Mouse (Mus musculus) CH12.LX (cell line): ENCODE data around the gene Olfr1233. TPM values are rescaled to one million over a fixed set of nuclear protein-coding genes. Genes with fewer than 3 reads are reported as not detected.

Experiments used
- DNase-seq: peaks from one replicate; pipeline ENCODE4 v3.0.0-alpha.2; 2013; ENCODE audit errors: extremely low read depth
- H3K27ac ChIP-seq: 2 replicates; pipeline ENCODE4 v1.5.1; 2012; ENCODE audit warnings: low read depth, mild to moderate bottlenecking, control low read depth, moderate library complexity; ENCODE audit not compliant: insufficient read depth
- H3K27me3 ChIP-seq: replicated peaks from 2 replicates; pipeline ENCODE3; 2012; ENCODE audit warnings: inconsistent platforms
- H3K36me3 ChIP-seq, 2 experiments: replicated peaks in 1 of 2; 2 replicates each; pipeline versions ENCODE3 to v1.6.1; 2012; ENCODE audit warnings: inconsistent platforms in 1 of 2, low read length in 1 of 2, mild to moderate bottlenecking in 1 of 2, mixed read lengths in 1 of 2, moderate library complexity in 1 of 2; ENCODE audit not compliant: control insufficient read depth in 1 of 2, insufficient read depth in 1 of 2
- H3K4me1 ChIP-seq, 2 experiments: 2 replicates each; pipeline ENCODE4 v1.6.1; 2012; ENCODE audit warnings: inconsistent platforms in 1 of 2, moderate library complexity in 1 of 2; ENCODE audit not compliant: insufficient read depth in 2 of 2, control insufficient read depth in 1 of 2
- H3K4me2 ChIP-seq: 2 replicates; pipeline ENCODE4 v1.6.1; 2012; ENCODE audit warnings: low read depth, mild to moderate bottlenecking, control low read depth; ENCODE audit not compliant: poor library complexity, insufficient read depth, severe bottlenecking
- H3K4me3 ChIP-seq, 3 experiments: fragments of 150-350 bp in 1 of 3; sonication (generic) in 1 of 3; replicated peaks in 1 of 3; 2 replicates each; pipeline versions ENCODE3 to v1.5.1; 2011 to 2012; ENCODE audit warnings: low read depth in 2 of 3, low read length in 2 of 3, mild to moderate bottlenecking in 2 of 3, moderate library complexity in 2 of 3, control low read depth in 1 of 3, improper control_type of control experiment in 1 of 3, inconsistent platforms in 1 of 3, mixed read lengths in 1 of 3; ENCODE audit not compliant: poor library complexity in 1 of 3
- H3K79me2 ChIP-seq: replicated peaks from 2 replicates; pipeline ENCODE4 v1.6.1; 2012; ENCODE audit warnings: mild to moderate bottlenecking, moderate library complexity; ENCODE audit not compliant: control insufficient read depth, poor library complexity, insufficient read depth, severe bottlenecking; ENCODE audit errors: extremely low read depth
- H3K9ac ChIP-seq: 2 replicates; pipeline ENCODE4 v1.6.1; 2012; ENCODE audit warnings: low read depth, mild to moderate bottlenecking, control low read depth, moderate library complexity; ENCODE audit not compliant: insufficient read depth
- H3K9me3 ChIP-seq: replicated peaks from 2 replicates; pipeline ENCODE3; 2012; ENCODE audit warnings: low read length, inconsistent platforms, mixed read lengths
- BHLHE40 ChIP-seq: IDR thresholded peaks from 2 replicates; pipeline ENCODE4 v1.6.1; 2011; ENCODE audit warnings: mild to moderate bottlenecking, low read depth, low read length, improper control_type of control experiment
- EP300 ChIP-seq: IDR thresholded peaks from 2 replicates; pipeline ENCODE4 v1.6.1; 2011; ENCODE audit warnings: low read length, improper control_type of control experiment
- GABPA ChIP-seq: IDR thresholded peaks from 2 replicates; pipeline ENCODE4 v1.6.1; 2012; ENCODE audit warnings: low read depth, low read length, improper control_type of control experiment, inconsistent platforms; ENCODE audit not compliant: insufficient replicate concordance
- JUN ChIP-seq: IDR thresholded peaks from 2 replicates; pipeline ENCODE4 v1.6.1; 2011; ENCODE audit warnings: low read depth, mild to moderate bottlenecking, low read length, improper control_type of control experiment, moderate library complexity; ENCODE audit not compliant: insufficient read depth
- MAX ChIP-seq: IDR thresholded peaks from 2 replicates; pipeline ENCODE4 v1.6.1; 2011; ENCODE audit warnings: low read length, improper control_type of control experiment
- MEF2A ChIP-seq: IDR thresholded peaks from 2 replicates; pipeline ENCODE4 v1.6.1; 2014; ENCODE audit warnings: low read depth, mild to moderate bottlenecking, inconsistent platforms, low read length, improper control_type of control experiment, borderline replicate concordance
- MXI1 ChIP-seq: IDR thresholded peaks from 2 replicates; pipeline ENCODE4 v1.6.1; 2011; ENCODE audit warnings: mild to moderate bottlenecking, low read depth, low read length, improper control_type of control experiment
- MYC ChIP-seq: IDR thresholded peaks from 2 replicates; pipeline ENCODE4 v1.6.1; 2011; ENCODE audit warnings: low read depth, mild to moderate bottlenecking, improper control_type of control experiment, low read length
- RAD21 ChIP-seq: IDR thresholded peaks from 2 replicates; pipeline ENCODE4 v1.6.1; 2011; ENCODE audit warnings: low read depth, mild to moderate bottlenecking, low read length, improper control_type of control experiment, moderate library complexity
- SMC3 ChIP-seq: IDR thresholded peaks from 2 replicates; pipeline ENCODE4 v1.6.1; 2011; ENCODE audit warnings: low read depth, low read length, improper control_type of control experiment
- USF1 ChIP-seq: IDR thresholded peaks from 2 replicates; pipeline ENCODE4 v1.6.1; 2014; ENCODE audit warnings: low read depth, mild to moderate bottlenecking, inconsistent platforms, low read length, improper control_type of control experiment
- dilution Hi-C: fragments of 300-500 bp; cut with MboI; formaldehyde crosslinking; loops from 2 replicates; pipeline ENCODE4 v1.14.3; 2020; ENCODE audit warnings: low sequenced_read_pairs; ENCODE audit not compliant: extremely low pct_unique_long_range_greater_than_20kb, extremely low pct_ligation_motif_present
- in situ Hi-C: fragments of 300-500 bp; cut with MboI; formaldehyde crosslinking; loops from 3 replicates; pipeline ENCODE4 v1.14.3; 2019; ENCODE audit warnings: low sequenced_read_pairs, low pct_ligation_motif_present, low pct_unique_long_range_greater_than_20kb, mixed read lengths
- polyA plus RNA-seq: library from polyadenylated mRNA; unstranded; fragments of >175 nt; gene quantifications from 2 replicates; pipeline ENCODE4 v1.2.1, GENCODE M21; 2012; ENCODE audit warnings: low read depth; ENCODE audit not compliant: insufficient read length
- total RNA-seq, 2 experiments: library from RNA; depleted of rRNA; stranded (reverse); fragments of 300-350 nt in 1 of 2; fragments of >200 nt in 1 of 2; gene quantifications; 2 replicates each; pipeline ENCODE4 v1.2.3; 2012 to 2014

Gene Olfr1233
- total RNA-seq (2012; rRNA removed), result not detected in 2 replicates
- not detected in 2 replicates for total RNA-seq (2014; rRNA removed)
- not detected in 2 replicates for polyA plus RNA-seq

DNA sequence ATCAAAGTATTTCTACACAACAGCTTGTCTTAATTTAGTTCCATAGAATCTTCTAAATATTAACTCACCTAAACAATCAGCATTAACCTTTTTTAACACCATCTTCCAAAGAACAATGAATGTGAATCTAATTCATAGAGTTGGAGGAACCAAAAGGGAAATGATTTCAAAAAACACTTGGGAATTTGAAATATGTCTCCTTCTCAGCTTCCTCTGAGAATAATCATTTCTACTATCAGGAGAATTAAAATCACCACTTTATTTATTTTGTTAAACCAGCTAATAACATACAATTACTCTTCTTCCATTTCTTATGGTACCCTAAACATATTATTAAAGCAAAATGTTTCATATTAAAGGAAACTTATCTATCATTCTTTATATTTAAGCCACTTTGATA lies at the start of gene Olfr1233:
Gene Olfr1233, minus strand, starts transcription at position 101 of the 400 bp plus-strand sequence.
- no peaks in the 10 kb centered on the region for H3K4me1 ChIP-seq
- DNase-seq, result no peak
- no peak within 1 kb of the TSS for H3K4me2 ChIP-seq
- dilution Hi-C loops (no loop called here), in situ Hi-C loops (no loop called here)
- H3K4me3 ChIP-seq, result no peak within 1 kb of the TSS
- no peaks in the 10 kb centered on the region for H3K36me3 ChIP-seq
- no peak within 1 kb of the TSS for H3K27ac ChIP-seq
- no peaks in the 10 kb centered on the region for H3K27me3 ChIP-seq
- H3K79me2 ChIP-seq, result no peaks in the 10 kb centered on the region
- H3K9ac ChIP-seq, result no peak within 1 kb of the TSS
- no peak for TF ChIP-seq MEF2A
- TF ChIP-seq RAD21, result no peak
- no peak for TF ChIP-seq SMC3
- peaks cover 12% of the 10 kb centered on the region for H3K9me3 ChIP-seq

DNA sequence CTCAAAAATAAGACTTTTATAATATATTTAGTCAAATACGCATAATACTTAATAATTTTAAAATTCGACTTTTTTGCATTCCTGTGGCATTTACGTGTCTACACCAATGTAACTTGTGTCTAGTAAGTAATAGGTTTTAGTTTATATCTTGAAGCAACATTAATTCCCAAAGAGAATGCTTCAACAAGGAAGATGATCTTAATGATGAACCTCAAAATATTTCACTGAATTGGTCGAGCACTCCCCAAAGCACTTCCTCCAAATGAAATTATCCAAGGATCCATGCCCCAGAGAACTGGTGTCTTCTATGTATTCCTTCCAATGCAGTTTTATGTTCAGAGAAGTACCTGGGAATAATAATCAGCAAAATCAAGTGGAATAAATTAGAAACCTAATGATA lies 22.6 kb upstream of the Olfr1233 start, which contains the start of gene Olfr1234:
Gene Olfr1234, minus strand, starts transcription at position 101 of the 400 bp plus-strand sequence.
- dilution Hi-C loops, result no loop called here
- TF ChIP-seq MYC, result no peak
- no peak for TF ChIP-seq MAX
- TF ChIP-seq EP300, result no peak
- no peak for TF ChIP-seq BHLHE40
- TF ChIP-seq GABPA, result no peak
- TF ChIP-seq JUN, result no peak
- H3K27me3 ChIP-seq, result no peaks in the 10 kb centered on the region
- no peak within 1 kb of the TSS for H3K9ac ChIP-seq
- no peaks in the 10 kb centered on the region for H3K4me1 ChIP-seq
- no peaks in the 10 kb centered on the region for H3K79me2 ChIP-seq
- H3K4me3 ChIP-seq, result no peak within 1 kb of the TSS
- H3K27ac ChIP-seq, result no peak within 1 kb of the TSS
- DNase-seq, result no peak
- H3K9me3 ChIP-seq, result peaks cover 15% of the 10 kb centered on the region
- no peak within 1 kb of the TSS for H3K4me2 ChIP-seq
- in situ Hi-C loops, result no loop called here
- no peaks in the 10 kb centered on the region for H3K36me3 ChIP-seq

DNA sequence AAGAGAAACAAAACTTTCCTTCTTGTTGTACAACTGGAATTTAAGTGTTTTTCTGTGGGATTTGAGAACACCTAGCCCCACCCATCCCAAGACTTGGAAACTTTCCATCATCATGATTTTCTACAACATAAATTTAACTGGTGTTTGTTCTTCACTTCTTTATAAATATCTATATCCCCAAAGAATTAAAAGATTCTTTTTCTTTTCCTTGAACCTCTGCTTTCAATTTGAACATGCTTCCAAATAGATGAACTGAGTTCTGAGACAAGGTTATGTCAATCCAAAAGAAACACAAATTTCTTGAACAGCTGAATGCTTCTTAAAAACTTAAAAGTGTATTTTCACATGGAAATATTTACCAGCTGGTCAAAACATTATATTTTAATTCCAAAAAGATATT lies 12.6 kb downstream of the Olfr1233 start, which contains the start of gene Olfr1232:
Gene Olfr1232, minus strand, starts transcription at position 101 of the 400 bp plus-strand sequence.
- Histone ChIP-seq H3K4me2 (no peak within 1 kb of the TSS), H3K9me3 (peaks cover 26% of the 10 kb centered on the region), H3K79me2 (no peaks in the 10 kb centered on the region), H3K27me3 (no peaks in the 10 kb centered on the region), H3K27ac (no peak within 1 kb of the TSS), H3K9ac (no peak within 1 kb of the TSS), H3K4me1 (no peaks in the 10 kb centered on the region), H3K4me3 (no peak within 1 kb of the TSS), H3K36me3 (no peaks in the 10 kb centered on the region)
- TF ChIP-seq MXI1 (no peak), JUN (no peak), USF1 (no peak)
- in situ Hi-C loops, result no loop called here
- dilution Hi-C loops, result no loop called here
- no peak for DNase-seq
